Mouse (Mus musculus): ENCODE measurements at regions not wholly inside any gene's neighbourhood (a gene's known extent, or its start where the extent isn't known, plus 50 kb on each side); places are given as distances from the start of the nearest gene placed in this dataset.

DNA sequence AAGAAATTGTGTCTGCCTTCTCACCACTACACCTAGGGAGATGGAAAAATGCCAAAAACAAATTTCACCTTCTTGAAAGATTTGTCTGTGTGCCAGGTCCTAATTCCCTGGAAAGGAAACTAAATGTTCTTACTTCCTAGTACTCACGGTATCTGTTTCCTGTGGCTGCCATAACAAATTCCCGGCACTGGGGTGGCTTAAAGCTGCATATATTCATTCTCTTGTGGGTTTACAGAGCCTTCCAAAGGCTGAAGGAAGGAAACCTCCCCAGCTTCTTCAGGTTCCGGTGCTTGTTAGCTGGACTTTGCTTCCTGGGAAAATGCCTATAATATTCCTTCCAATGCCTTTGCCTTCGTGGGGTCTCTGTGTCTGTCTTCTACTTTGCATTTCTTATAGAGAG lies 203.3 kb upstream of the Btbd3 start:
- TF ChIP-seq POLR2AphosphoS2 (IDR thresholded peaks at IDR 0.05; ENCODE audit: insufficient read length, low read depth) = no peak
- no peak for TF ChIP-seq POLR2A (IDR thresholded peaks at IDR 0.05; ENCODE audit: insufficient read length, low read depth)
- TF ChIP-seq MAX (IDR thresholded peaks at IDR 0.05; ENCODE audit: low read depth) = no peak
- no peak for TF ChIP-seq TCF3 (IDR thresholded peaks at IDR 0.05; ENCODE audit: insufficient read length, low read depth)
- no peak for TF ChIP-seq MYOG (IDR thresholded peaks at IDR 0.05; ENCODE audit: control insufficient read depth in 1 of 3, insufficient read depth in 1 of 3, insufficient read length in 2 of 3, low read depth in 2 of 3)
- TF ChIP-seq USF1 (IDR thresholded peaks at IDR 0.05; ENCODE audit: low read depth) = no peak
- no peak for TF ChIP-seq CEBPB (IDR thresholded peaks at IDR 0.05; ENCODE audit: insufficient read depth, poor library complexity, severe bottlenecking)
- TF ChIP-seq SRF (IDR thresholded peaks at IDR 0.05; ENCODE audit: control insufficient read depth, insufficient read length, low read depth) = no peak
- TF ChIP-seq REST (IDR thresholded peaks at IDR 0.05; ENCODE audit: insufficient read depth, insufficient read length) = no peak
- no peak for TF ChIP-seq E2F4 (IDR thresholded peaks at IDR 0.05; ENCODE audit: insufficient read depth)
- no peak for TF ChIP-seq TCF12 (IDR thresholded peaks at IDR 0.05; ENCODE audit: insufficient read depth, poor library complexity, severe bottlenecking)
- no peak for TF ChIP-seq MYOD1 (IDR thresholded peaks at IDR 0.05; ENCODE audit: control insufficient read depth in 1 of 3, insufficient read length in 2 of 3, low read depth in 2 of 3)
